Mouse (Mus musculus): ENCODE results near the gene Parp16. TPM values are rescaled to one million over a fixed set of nuclear protein-coding genes. Genes with fewer than 3 reads are reported as not detected.

The Parp16 gene
- polyA plus RNA-seq, 1 experiment from 2014 or later = 6.0 TPM

- Histone ChIP-seq H3K36me3 (ENCODE audit: control insufficient read depth, insufficient read depth, low read length) (no peaks in the 10 kb centered on the region), H3K27ac (ENCODE audit: low read length) (no peak overlapping the region), H3K9me3 (ENCODE audit: control insufficient read depth, low read depth, low read length) (no peaks in the 10 kb centered on the region; the same call in 1 of the 2 replicates), H3K4me3 (ENCODE audit: low read depth, low read length) (no peak overlapping the region), H3K9ac (replicated peaks; ENCODE audit: low read depth, low read length) (no peak overlapping the region), H3K4me2 (replicated peaks; ENCODE audit: low read depth, low read length) (no peak overlapping the region), H3K4me1 (ENCODE audit: control insufficient read depth, insufficient read depth, low read length) (no peaks in the 10 kb centered on the region), H3K27me3 (ENCODE audit: control insufficient read depth, insufficient read depth, low read length) (no peaks in the 10 kb centered on the region)
- ATAC-seq (ENCODE audit: insufficient number of reproducible peaks, insufficient read depth, low FRiP score, low read depth) = no peak
- 89% methylated on average over 32 of the region's 32 CpGs for WGBS
These were observed 13.4 kb downstream of the Parp16 start for GRCm38 (mm10) chr9:65208293-65209179.

DNA sequence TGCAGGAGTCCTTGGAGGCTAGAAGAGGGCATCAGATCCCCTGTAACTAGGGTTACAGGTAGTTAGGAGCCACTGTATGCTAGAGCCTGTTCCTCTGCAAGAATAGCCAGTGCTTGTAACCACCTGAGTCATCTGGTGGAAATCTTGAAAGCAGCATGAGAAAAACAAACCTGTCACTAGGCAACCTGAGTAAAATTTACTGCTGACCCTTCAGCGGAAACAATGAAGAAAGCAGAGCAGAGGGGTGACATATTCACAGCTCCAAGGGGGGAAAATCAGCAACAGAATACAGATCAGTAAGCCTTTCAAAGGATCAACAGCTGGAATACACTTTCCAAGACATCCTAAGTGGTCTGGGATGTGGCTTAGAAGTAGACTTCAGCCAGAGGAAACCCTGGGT, 16.4 kb downstream of the Parp16 start:
- Histone ChIP-seq H3K36me3 (ENCODE audit: control insufficient read depth, insufficient read depth, low read length) (no peaks in the 10 kb centered on the region), H3K4me1 (ENCODE audit: control insufficient read depth, insufficient read depth, low read length) (peaks cover 5% of the 10 kb centered on the region), H3K9ac (replicated peaks; ENCODE audit: low read depth, low read length) (no peak overlapping the region), H3K4me3 (ENCODE audit: low read depth, low read length) (no peak overlapping the region), H3K27me3 (ENCODE audit: control insufficient read depth, insufficient read depth, low read length) (no peaks in the 10 kb centered on the region), H3K4me2 (replicated peaks; ENCODE audit: low read depth, low read length) (no peak overlapping the region), H3K27ac (ENCODE audit: low read length) (no peak overlapping the region), H3K9me3 (ENCODE audit: control insufficient read depth, low read depth, low read length) (no peaks in the 10 kb centered on the region; the same call in 1 of the 2 replicates)
- 31% methylated on average over 1 of the region's 1 CpGs for WGBS
- no peak for ATAC-seq (ENCODE audit: insufficient number of reproducible peaks, insufficient read depth, low FRiP score, low read depth)

DNA sequence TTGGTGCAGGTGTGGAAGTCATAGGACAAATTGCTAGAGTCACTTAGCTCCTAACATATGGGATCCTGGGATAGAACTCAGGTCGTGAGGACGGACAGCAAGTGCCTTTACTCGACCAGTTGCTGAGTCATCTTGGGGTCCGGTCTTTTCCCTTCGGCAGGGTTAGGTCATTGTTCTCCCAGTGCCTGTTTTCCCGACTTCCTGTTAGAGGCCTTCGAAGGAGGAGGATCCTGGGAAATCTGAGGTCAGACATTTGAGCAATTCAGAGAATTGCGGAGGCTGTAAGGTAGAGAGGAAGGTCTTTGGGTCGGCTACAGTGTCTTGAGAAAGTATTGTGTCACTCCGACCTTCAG, 19.2 kb downstream of the Parp16 start:
- no peaks in the 10 kb centered on the region; the same call in 1 of the 2 replicates for H3K27me3 ChIP-seq (ENCODE audit: control insufficient read depth, insufficient read depth, low read length)
- H3K4me1 ChIP-seq (ENCODE audit: control insufficient read depth, insufficient read depth, low read length) = peaks cover 11% of the 10 kb centered on the region
- no peaks in the 10 kb centered on the region for H3K36me3 ChIP-seq (ENCODE audit: control insufficient read depth, insufficient read depth, low read length)
- WGBS = 19% methylated on average over 10 of the region's 10 CpGs
- H3K9ac ChIP-seq (replicated peaks; ENCODE audit: low read depth, low read length) = peak overlapping the region; percentile 32
- peak overlapping the region; percentile 56 for H3K4me3 ChIP-seq (ENCODE audit: low read depth, low read length)
- peak overlapping the region; percentile 75 for H3K27ac ChIP-seq (ENCODE audit: low read length)
- ATAC-seq (ENCODE audit: insufficient number of reproducible peaks, insufficient read depth, low FRiP score, low read depth) = no peak
- H3K9me3 ChIP-seq (ENCODE audit: control insufficient read depth, low read depth, low read length) = no peaks in the 10 kb centered on the region
- H3K4me2 ChIP-seq (replicated peaks; ENCODE audit: low read depth, low read length) = peak overlapping the region; percentile 84

DNA sequence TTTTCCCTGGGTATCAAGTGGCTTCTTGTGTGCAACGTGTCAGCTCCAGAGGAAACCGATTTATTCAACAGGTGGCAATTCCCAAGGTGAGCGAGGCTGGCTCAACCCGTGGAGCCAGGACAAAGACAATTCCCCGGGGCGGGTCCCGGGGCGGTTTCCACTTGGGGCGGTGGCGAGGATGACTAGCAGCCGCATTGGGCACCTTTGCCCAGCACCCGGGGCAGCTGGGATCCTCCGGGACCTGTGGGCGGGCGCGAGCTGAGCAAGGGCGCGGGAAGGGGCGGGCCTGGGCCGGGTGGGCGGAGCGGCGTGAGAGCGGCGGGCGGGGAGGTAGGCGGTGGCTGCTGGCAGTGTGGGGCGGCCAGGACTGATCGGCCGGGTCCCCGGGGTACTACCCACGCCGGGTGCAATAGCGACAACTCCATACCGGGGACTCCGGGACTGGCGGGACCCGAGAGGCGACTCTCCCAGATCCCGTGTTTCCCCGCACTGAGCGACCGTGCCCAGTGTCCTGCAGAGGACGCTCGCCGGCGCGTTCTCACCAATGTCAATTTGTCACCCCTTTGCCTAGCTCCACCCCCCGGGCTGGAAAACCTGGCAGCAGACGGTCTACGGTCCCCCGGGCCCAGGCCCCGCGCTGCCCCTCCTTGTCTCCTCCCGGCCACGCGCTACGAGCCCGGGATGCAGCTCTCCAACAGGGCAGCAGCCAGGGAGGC, 19.8 kb downstream of the Parp16 start:
- WGBS = 1% methylated on average over 59 of the region's 59 CpGs
- no peaks in the 10 kb centered on the region; the same call in 1 of the 2 replicates for H3K27me3 ChIP-seq (ENCODE audit: control insufficient read depth, insufficient read depth, low read length)
- ATAC-seq (ENCODE audit: insufficient number of reproducible peaks, insufficient read depth, low FRiP score, low read depth) = peak; percentile 89
- H3K36me3 ChIP-seq (ENCODE audit: control insufficient read depth, insufficient read depth, low read length) = no peaks in the 10 kb centered on the region
- H3K4me3 ChIP-seq (ENCODE audit: low read depth, low read length) = peak overlapping the region; percentile 56
- peak overlapping the region; percentile 84 for H3K4me2 ChIP-seq (replicated peaks; ENCODE audit: low read depth, low read length)
- H3K9ac ChIP-seq (replicated peaks; ENCODE audit: low read depth, low read length) = peak overlapping the region; percentile 32
- H3K9me3 ChIP-seq (ENCODE audit: control insufficient read depth, low read depth, low read length) = no peaks in the 10 kb centered on the region
- H3K27ac ChIP-seq (ENCODE audit: low read length) = peak overlapping the region; percentile 75
- H3K4me1 ChIP-seq (ENCODE audit: control insufficient read depth, insufficient read depth, low read length) = peaks cover 11% of the 10 kb centered on the region

DNA sequence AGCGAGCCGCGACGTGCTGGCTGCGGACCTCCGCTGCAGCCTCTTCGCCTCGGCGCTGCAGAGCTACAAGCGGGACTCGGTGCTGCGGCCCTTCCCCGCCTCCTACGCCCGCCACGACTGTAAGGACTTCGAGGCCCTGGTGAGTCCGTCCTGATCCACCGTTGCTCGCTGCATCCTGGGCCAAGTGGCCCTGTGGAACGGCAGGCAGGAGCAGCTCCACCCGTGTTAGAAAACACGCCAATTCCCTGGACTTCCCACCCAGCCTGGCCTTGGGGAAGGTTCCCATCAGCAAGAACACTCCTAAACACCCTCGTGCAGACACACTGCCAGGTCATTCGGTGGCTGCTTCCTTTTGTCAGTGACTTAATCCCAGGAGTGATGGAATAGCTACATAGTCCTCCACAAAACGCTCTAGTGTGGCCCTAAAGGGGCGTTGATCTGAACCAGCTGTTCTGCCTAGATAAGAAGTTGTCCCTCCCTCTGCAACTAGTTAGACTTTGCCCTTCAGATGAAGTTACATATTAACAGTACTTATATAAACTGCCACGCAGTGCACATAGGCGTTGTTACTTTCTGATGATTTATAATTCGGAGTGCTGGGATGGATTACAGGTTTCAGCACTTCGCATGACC, 20.5 kb downstream of the Parp16 start:
- H3K27me3 ChIP-seq (ENCODE audit: control insufficient read depth, insufficient read depth, low read length) = no peaks in the 10 kb centered on the region; the same call in 1 of the 2 replicates
- 2% methylated on average over 31 of the region's 31 CpGs for WGBS
- peak; percentile 83 for ATAC-seq (ENCODE audit: insufficient number of reproducible peaks, insufficient read depth, low FRiP score, low read depth)

GRCm38 (mm10) chr9:65216972-65217371, 21.8 kb downstream of the Parp16 start:
- no peak overlapping the region for H3K27ac ChIP-seq (ENCODE audit: low read length)
- ATAC-seq (ENCODE audit: insufficient number of reproducible peaks, insufficient read depth, low FRiP score, low read depth) = no peak
- H3K4me2 ChIP-seq (replicated peaks; ENCODE audit: low read depth, low read length) = no peak overlapping the region
- no peak overlapping the region for H3K4me3 ChIP-seq (ENCODE audit: low read depth, low read length)
- peaks cover 11% of the 10 kb centered on the region for H3K4me1 ChIP-seq (ENCODE audit: control insufficient read depth, insufficient read depth, low read length)
- WGBS = 29% methylated on average over 8 of the region's 8 CpGs
- H3K27me3 ChIP-seq (ENCODE audit: control insufficient read depth, insufficient read depth, low read length) = no peaks in the 10 kb centered on the region; the same call in 1 of the 2 replicates
- H3K9ac ChIP-seq (replicated peaks; ENCODE audit: low read depth, low read length) = no peak overlapping the region
- H3K9me3 ChIP-seq (ENCODE audit: control insufficient read depth, low read depth, low read length) = no peaks in the 10 kb centered on the region
- H3K36me3 ChIP-seq (ENCODE audit: control insufficient read depth, insufficient read depth, low read length) = no peaks in the 10 kb centered on the region

More for the DNA sequence above, 20.5 kb downstream of the Parp16 start:
- Histone ChIP-seq H3K4me1 (ENCODE audit: control insufficient read depth, insufficient read depth, low read length) (peaks cover 11% of the 10 kb centered on the region), H3K9ac (replicated peaks; ENCODE audit: low read depth, low read length) (peak overlapping the region; percentile 32; the same call in 1 of the 2 replicates), H3K4me2 (replicated peaks; ENCODE audit: low read depth, low read length) (peak overlapping the region; percentile 84), H3K9me3 (ENCODE audit: control insufficient read depth, low read depth, low read length) (no peaks in the 10 kb centered on the region), H3K4me3 (ENCODE audit: low read depth, low read length) (peak overlapping the region; percentile 56), H3K27ac (ENCODE audit: low read length) (peak overlapping the region; percentile 75), H3K36me3 (ENCODE audit: control insufficient read depth, insufficient read depth, low read length) (no peaks in the 10 kb centered on the region)

DNA sequence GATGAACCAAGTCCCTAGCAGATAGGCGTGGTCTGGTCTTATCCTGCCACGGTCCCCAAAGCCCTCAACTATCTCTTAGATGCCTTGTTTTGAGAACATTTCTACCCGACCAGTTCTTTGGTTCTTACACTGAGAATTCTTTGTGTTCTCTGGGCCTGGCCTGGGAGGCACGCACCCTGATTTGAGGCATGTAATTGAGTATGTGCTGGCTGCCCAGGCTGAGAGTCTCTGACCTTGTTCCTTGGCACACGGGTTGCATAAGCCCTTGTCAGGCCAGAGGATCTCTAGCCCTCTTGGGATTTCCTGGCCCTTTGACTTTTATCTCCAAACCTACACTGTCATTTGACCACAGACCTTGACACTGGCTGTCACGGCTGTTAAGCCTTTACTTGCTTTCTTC, 22.5 kb downstream of the Parp16 start:
- Histone ChIP-seq H3K4me2 (replicated peaks; ENCODE audit: low read depth, low read length) (no peak overlapping the region), H3K27ac (ENCODE audit: low read length) (no peak overlapping the region), H3K9ac (replicated peaks; ENCODE audit: low read depth, low read length) (no peak overlapping the region), H3K4me3 (ENCODE audit: low read depth, low read length) (no peak overlapping the region), H3K9me3 (ENCODE audit: control insufficient read depth, low read depth, low read length) (no peaks in the 10 kb centered on the region), H3K36me3 (ENCODE audit: control insufficient read depth, insufficient read depth, low read length) (no peaks in the 10 kb centered on the region), H3K27me3 (ENCODE audit: control insufficient read depth, insufficient read depth, low read length) (no peaks in the 10 kb centered on the region; the same call in 1 of the 2 replicates), H3K4me1 (ENCODE audit: control insufficient read depth, insufficient read depth, low read length) (peaks cover 11% of the 10 kb centered on the region)
- ATAC-seq (ENCODE audit: insufficient number of reproducible peaks, insufficient read depth, low FRiP score, low read depth) = no peak
- WGBS = 67% methylated on average over 6 of the region's 6 CpGs

DNA sequence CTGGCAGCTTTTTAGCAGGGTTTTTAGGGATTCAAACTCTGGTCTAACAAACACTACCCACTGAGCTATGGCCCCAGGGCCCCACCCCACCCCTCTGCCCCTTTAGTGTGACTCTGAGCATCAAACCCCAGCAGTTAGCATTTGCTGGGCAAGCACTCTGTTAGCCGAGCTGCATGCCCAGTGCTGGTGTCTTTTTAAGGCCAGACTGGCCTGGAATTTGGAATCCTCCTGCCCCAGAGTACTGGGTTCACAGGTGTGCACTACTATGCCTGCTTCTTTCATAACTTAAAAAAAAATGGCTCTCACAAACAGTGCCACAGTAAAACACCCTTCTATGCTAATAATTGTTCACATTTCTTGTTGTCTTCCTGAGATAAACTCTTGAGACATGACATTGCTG, 23.8 kb downstream of the Parp16 start:
- no peak overlapping the region for H3K27ac ChIP-seq (ENCODE audit: low read length)
- H3K9me3 ChIP-seq (ENCODE audit: control insufficient read depth, low read depth, low read length) = no peaks in the 10 kb centered on the region
- H3K9ac ChIP-seq (replicated peaks; ENCODE audit: low read depth, low read length) = no peak overlapping the region
- WGBS = 67% methylated on average over 1 of the region's 1 CpGs
- ATAC-seq (ENCODE audit: insufficient number of reproducible peaks, insufficient read depth, low FRiP score, low read depth) = no peak
- no peak overlapping the region for H3K4me3 ChIP-seq (ENCODE audit: low read depth, low read length)
- H3K4me2 ChIP-seq (replicated peaks; ENCODE audit: low read depth, low read length) = no peak overlapping the region
- no peaks in the 10 kb centered on the region for H3K36me3 ChIP-seq (ENCODE audit: control insufficient read depth, insufficient read depth, low read length)
- no peaks in the 10 kb centered on the region; the same call in 1 of the 2 replicates for H3K27me3 ChIP-seq (ENCODE audit: control insufficient read depth, insufficient read depth, low read length)
- peaks cover 11% of the 10 kb centered on the region for H3K4me1 ChIP-seq (ENCODE audit: control insufficient read depth, insufficient read depth, low read length)
